Mouse (Mus musculus): ENCODE results near the gene Kcnh7.

Kcnh7 gene

DNA sequence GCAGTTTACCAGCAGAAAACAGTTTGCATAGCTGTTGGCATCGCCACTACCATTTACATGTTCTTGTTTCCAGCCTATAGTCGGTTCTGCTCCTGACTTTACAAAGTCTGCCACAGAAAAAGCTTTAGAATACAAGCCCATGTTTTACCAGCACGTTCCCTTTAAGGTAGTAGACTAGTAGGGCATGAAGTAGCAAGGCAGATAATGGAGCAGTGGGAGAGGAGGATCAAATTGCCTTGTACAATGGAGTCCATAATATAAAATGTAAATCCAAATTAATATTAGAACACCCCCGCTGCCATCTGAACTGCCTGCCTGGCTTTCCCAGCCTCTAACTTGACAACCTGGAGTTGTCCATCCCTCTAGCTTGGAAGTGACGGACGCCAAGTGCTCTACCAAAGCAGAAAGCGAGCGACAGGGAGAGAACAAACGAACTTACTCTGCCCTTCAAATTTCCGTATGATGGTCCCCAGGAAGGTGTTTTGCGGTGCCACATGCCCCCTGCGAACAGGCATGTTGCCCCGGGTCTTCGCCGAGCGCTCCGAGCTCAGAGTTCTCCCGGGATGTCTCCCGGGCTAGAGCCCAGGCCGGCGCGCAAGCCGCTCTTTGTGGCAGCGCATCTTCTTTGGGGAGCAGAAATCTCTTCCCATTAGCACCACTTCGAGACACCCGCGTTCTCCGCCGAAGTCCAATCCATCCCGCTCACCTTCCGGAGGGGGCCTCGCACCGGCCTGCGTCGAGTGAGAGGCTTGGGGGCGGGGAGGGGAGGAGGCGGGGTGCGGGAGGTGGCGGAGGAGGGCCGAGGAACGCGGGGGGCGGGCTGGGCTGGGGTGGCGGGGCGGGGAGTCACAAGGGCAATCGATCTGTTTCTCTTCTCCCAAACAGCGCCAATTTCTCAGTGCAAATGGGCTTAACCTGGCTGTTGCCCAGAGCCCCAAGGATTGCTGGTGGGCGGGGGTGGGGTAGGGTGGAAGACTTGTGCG lies at the start of gene Kcnh7:
Gene Kcnh7, minus strand, starts transcription at position 725 of the 983 bp plus-strand sequence.
- DNase-seq (ENCODE audit: low spot score), result peak; percentile 4

DNA sequence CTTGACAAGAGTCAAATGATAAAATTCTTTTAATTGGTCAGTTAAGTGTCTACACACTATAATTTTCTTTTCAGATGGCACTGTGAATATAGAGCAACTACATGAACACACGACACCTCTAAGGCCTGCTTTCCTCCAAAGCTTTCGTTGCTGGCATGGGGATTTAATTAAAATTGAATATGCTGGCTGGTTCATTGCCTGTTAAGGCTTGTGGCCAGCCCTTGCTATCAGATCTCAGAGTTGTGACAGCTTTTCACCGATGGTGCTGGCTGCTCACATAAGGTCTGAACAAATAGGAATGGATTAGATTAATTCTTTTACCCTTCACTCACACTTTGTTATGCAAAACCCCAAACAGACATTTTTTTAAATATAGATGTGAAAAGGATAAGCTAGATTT lies 23.3 kb upstream of the Kcnh7 start:
- DNase-seq (ENCODE audit: low spot score), result no peak

DNA sequence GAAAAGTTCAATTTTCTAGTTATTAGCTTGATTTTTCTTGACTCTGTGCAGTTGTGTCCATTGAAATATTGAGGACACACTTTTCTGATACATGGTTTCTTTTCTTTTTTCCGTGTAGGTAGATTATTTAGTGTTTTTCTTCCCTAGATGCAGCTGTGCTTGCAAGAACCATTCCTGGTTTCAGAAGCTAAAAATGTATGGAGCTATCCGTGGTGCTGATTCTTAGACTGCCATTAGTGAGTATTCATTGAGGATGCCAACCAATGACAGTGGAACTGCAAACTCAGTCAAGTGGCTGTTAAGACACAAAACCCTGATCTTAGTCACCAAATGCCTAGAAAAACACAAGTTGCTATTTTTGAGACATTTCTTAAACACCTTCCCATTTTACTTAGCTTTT lies 1.9 kb upstream of the Kcnh7 start:
- peak; percentile 6 for DNase-seq (ENCODE audit: low spot score)

DNA sequence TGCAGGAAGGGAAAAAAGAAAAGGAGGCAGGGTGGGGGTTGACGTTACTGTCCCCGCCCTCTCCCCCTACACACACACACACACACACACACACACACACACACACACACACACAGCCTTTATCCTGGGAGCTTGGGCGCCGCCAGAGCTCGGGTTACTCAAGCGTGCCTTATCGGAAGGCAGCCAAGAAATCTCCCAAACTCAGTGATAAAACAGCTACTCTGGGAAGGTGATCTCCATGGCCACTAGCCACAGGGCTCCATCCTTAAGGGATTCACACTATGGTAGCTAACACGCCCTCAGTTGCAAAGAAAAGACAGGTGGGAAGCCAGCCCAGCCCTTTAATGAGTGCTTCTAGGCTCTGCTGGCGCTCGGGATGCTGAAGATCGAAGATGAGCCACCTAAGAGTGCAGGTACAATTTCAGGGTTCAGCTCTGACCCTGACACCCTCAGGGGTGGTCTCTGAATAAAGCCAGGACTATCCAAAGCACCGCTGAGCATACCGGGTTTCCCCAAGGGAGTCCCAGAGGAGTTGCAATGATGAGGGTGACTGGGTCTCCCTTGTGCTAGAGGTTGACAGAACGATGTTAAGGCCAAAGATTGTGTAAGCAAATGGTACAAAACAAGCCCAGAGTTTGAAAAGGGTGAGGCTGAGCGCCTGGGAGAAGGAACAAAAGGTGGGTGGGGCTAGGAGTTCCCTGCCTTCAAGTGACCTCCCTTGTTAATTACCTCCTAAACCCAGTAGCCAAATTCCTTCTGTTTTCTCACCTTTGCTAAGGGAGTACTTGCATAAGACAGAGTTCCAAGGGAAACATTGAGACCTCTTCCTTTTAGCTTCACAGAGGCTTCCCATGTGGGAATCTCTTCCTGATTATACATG lies 704 bp upstream of the Kcnh7 start:
- DNase-seq (ENCODE audit: low spot score), result peak; percentile 3

DNA sequence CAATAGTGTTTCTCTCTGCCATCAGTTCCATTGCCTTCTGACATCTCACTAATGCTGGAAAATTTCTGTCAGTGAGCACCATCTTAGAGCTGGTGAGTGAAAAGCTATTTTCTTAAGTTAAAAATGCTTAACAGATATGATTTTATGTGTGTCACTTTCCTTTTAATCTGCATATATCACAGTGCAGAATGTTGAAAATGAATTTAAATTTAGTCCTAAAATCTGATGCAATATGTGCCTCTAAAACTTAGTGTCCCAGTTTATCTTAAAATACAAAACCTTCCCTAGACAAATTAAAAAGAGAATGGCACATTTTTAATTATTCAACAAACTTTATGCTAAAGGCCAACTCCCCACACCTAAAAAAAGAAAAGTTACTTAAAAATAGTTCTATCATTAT lies 30.4 kb downstream of the Kcnh7 start:
- DNase-seq (ENCODE audit: low spot score), result no peak

DNA sequence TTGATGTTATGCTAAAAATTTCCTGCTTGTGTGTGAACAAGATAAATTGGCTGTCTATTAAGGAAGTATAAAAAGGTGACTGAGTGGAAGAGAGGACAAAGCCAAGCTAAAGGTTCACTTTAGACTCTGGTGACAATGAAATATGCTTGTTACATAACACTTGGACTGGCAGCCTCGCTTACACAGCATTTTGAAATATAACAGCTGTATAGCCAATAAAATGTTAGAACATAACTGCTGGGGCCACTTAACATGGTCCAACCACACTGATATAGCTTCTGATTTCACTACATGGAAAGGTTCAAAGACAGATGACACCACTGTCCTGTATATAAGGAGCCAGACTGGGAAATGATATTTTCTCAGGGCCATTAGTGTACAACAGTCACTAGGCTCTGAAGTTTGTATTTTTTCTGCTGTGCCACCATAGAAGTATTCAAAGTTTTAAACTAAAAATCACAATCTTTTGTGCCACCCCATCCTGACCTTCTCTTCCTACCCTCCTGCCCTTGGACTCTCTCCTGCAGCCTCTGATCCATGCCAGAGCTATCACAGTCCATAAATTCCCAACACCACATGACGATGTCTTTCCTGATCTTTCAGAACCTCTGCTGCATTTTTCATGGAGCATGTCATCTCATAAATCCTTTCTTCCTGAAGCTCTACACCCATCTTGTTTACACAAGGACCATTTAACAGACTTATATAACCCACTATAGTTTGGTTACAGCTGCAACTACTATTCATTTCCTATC lies 56.1 kb downstream of the Kcnh7 start:
- DNase-seq (ENCODE audit: low spot score), result no peak

DNA sequence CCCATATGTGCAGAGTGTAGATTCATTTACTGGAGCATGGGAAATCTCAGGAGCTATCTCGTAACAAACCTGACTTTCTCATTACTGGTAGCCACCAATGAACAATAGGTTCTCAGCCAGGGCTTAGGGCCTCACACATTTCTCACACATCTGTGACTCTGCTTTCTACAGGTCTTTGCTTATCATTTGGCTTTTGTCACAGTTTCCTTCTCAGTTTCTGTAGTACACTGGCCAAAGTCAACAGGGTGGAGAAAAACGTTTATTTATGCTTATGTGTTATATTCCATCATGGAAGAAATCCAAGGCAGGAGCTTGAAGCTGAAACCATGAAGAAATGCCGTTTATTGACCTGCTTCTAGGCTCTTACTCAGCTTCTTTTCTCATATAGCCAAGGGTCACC lies 63.8 kb downstream of the Kcnh7 start:
- no peak for DNase-seq (ENCODE audit: low spot score)

DNA sequence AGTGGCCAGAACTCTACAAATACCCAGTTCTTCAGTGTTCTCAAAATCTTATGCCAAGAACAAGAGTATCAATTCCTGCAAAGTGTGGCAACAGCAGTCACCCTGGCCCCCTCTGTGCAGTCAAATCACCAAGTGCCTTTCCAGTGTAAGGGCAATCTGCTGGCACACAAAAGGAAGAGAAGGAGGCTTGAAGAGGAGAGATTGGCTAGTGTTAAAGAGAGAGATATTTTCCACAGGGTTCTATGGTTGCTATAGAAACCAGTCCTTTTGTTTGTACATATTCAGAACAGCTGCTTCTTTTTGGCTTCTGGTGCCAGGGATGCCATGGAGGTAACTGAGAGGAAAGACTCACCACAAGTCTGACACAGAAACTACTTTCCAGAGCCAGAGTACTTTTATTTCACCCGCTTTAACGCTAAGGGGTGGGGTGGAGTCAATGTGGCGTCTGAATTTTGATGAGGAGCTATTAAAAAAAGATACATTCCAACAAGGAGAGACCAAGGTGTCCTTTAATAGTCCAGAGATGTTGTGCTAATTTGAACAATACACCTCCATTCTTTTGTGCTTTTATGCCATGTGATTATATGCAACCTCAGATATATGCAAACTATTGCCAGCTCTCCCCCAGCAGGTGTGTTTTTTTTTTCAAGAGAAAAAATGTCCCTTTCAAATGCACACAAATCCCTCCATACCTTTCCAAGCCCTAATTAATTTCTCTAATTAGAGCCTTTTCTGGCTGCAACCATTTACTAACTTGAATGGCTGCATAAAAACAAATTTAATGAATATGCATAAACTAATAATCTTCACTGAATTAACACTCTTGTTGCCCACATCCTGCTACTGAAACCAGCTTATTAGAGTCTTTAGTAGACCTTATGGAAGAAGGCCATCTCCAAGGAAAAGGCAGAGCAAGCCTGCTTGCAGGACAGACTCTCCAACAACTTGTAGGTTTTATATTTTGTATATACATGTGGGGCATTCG lies 66.6 kb downstream of the Kcnh7 start:
- no peak for DNase-seq (ENCODE audit: low spot score)

DNA sequence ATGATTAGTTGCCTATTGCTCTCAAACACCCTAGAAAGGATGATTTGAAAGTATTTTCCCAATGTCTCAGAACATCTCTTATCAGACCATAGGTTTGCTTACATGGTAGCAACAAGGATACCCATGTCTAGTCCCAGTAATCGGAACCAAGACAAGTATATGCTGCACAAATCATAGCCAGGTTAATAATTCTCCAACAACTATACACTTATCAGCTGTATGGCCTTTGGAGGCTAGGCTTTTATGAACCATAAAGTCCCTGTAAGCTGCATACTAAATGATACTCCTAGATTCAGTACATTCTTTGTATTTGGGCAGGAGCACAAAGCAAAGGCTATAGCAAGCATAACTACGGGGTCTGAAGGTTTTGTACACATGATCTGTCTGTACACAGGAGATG lies 78.1 kb downstream of the Kcnh7 start:
- DNase-seq (ENCODE audit: low spot score), result no peak

DNA sequence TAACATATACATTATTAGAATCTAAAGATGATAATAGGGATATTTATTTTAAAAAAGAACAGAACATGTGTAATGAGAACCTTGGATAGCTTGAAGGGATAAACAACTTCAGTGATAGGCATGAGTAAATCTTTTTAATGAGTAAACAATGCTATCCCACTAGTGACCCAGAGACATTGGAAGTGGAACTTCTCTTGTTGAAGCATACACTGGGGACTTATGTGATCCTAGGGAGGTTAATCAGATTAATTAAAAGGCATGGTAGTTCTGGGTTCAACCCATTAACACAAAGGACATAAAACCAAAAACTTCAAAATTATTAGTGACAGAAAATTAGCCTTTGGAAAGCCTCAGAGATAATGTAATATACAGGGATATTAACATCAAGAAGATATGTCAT lies 84.4 kb downstream of the Kcnh7 start:
- no peak for DNase-seq (ENCODE audit: low spot score)

DNA sequence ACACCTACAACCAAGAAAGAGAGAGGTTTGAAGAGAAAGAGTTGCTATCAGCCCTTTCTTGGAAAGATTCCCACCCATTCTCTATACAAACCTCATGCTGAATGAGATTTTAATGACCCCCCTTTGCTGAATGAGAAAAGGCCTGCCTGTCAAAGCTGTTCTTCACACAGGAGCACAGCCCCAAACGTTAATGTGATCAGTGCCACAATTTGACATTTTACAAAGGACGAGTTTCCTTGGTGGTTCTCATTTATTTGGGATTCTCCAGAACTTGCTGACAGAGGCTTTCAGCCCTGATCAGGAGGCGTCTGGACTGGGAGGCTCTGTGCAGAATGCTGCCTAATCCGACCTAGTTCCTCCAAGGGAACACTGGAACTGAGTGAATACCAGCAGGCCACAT lies 92.3 kb downstream of the Kcnh7 start:
- DNase-seq (ENCODE audit: low spot score), result no peak

DNA sequence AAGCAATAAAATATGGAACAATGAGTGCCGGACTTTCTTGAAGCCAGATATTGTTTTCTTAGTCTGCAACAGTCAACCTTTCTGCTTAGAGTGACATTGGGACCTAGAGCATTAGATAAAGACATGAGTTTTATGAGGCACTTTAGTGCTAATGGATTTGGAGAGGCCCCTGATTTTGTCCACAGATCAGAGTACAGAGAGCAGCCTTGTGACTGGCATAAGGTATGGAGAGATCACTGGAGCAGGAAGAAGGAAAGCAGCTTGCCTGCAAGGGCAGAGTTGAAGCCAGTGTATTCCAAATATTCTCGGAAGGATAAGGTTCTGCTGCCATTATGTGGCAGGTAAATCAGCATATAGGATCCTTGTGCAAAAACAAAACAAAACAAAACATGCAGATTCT lies 93.6 kb downstream of the Kcnh7 start:
- no peak for DNase-seq (ENCODE audit: low spot score)

DNA sequence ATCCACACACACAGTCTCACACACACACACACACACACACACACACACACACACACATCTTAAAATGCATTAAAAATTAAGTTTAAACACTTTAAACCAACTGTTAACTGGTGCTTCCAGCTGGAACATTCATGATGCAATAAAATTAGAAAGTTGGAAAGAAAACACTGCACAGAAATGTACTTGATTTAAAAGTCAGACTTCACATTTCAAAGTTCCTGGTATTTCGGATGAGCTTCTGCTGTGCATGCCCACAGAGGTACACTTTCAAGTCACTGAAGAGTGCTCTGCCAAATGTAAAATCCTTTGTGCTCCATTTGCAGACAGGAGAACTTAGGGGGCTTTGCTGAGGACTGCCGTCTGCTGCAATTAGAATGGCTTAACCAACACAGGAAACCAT lies 125.7 kb downstream of the Kcnh7 start:
- DNase-seq (ENCODE audit: low spot score), result no peak

DNA sequence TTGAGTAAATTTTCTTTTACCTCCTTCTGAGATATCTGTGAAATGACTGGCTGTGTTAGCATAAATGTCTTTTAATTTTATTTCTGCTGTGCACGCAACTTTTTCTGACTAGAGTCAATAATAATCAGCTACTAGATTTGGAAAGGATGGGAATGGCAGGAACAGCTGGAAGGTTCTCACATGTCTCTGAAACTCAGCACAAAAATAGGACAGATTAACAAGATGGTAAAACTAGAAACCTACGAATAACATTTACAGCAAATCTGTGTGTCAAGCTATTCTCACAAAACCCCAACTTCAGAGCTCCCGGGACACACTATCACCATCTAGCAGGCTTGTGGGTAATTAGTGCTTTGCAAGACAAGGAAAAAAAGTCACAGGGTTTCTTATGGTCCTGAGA lies 134.2 kb downstream of the Kcnh7 start:
- DNase-seq (ENCODE audit: low spot score), result no peak

DNA sequence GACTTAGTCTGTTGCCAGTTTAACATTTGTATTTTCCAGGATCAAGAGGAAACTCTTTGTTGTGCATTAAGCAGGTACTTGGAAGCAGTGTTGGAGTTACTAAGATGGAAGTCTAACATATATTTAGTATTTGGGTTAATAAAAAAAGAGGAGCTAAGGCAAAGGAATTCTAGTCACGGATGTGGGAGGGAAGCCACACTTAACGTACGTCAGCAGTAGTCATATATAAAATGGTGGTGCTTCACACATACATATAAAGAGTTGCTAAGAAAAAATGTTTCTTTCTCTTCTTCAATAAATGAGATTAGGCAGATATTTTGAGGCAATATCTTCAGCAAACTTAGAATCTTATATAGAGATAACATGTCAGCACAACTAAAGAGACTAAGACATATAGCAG lies 144.4 kb downstream of the Kcnh7 start:
- DNase-seq (ENCODE audit: low spot score), result no peak

DNA sequence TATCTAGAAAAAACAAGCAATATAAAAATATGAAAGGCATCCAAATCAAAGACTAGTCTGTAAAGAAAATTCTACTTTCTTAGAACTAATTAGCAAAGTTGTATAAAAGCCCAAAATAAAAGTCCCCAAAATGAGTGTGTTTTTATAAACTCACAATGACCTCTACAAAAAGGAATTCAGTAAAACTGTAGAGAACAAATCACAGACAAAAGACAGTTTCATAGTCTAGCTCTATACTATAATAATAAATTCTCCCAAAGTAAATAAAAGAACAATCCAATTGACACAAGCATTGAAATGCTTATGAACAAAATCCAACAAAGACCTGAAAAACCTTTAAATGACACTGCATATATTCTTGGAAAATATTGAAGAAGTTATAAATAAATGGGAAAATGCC lies 169.2 kb downstream of the Kcnh7 start:
- DNase-seq (ENCODE audit: low spot score), result no peak

DNA sequence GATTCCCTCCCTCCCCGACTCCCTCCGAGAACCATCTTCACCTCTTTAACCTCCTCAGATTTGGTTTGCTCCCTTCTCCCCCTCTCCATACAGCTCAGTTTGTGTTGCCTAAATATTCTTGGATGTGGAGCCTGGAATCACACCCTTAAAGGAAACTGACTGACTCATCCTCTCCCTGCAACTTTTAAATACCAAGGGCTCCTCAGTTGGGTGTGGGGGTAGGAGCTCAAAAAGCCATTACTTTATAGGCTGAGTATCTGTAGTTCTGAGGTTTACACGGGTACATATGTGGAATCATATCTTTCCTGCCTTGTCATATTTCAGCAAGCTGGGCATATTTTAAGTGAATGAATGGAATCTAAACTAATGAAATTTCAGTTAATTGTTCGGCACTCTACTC lies 174.9 kb downstream of the Kcnh7 start:
- DNase-seq (ENCODE audit: low spot score), result no peak

DNA sequence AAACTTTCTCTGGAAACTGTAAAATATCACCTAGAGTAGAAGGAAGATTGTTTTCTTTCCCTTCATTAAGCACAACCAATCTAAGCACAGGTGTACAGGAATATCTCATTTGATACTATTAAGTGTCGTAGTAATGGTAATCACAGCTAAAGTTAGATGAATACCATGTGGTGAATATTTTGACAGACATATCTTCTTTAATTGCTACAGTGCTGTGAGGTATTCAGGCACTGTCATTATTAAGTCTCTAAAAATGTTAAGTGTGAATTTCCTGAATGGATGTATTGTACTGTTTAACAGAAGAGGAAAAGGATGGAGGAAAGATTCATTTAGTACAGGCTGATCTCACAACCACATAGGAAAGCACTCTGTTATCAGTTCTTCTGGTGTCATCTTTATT lies 181.3 kb downstream of the Kcnh7 start:
- DNase-seq (ENCODE audit: low spot score), result no peak

DNA sequence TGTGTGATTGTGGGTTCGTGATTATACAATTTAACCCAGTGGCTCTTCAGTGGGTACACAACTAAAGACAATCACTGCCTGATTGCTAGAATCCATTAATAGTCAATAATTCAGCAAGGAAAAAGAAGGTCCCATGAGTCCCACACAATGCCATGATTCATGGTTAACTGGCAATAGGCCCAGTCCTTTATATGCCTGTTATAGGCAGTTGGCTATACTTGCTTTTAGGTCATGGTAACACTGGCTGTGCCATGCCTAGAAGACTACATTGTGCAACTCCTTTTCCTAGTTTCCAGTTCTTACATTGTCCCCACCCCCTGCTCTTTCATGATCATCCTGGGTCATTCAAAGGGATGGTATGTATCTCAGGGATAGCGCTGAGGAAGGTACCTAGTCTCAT lies 186.4 kb downstream of the Kcnh7 start:
- DNase-seq (ENCODE audit: low spot score), result no peak

DNA sequence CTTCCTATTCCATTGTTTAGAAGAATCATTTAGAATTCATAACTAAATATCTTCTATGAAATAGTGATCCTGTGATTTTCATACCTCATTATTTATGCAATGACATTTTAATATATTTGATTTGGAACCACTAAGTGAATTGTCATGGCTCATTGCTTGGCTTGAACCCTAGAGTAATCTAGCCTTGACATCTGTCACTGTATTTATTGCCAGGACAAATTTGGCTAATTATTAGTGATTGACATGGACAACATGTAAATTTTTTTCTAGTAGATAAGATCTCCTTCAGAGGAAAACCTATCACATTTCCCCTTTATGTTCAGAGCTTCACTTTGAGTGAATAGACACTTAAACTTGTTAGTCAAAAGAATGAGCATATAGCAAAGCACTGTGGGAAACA lies 195.5 kb downstream of the Kcnh7 start:
- DNase-seq (ENCODE audit: low spot score), result no peak

DNA sequence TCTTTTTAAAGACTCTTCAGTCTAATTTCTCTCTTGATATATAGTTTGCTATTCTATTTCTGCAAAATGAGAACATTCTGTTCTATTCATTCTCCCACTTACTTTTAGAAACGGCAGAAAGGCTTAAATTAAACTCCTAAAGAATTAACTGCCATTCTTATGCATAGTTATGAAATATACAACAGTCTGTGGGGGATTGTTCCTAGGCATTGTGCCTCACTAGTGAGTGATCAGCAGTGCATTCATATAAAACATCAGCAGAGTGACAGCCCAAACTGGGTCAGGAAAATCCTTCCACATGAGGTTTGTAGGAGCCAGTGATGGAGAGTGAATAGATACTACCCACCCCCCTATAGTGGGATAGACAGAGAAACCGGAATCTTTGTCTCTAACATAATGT lies 200.2 kb downstream of the Kcnh7 start:
- no peak for DNase-seq (ENCODE audit: low spot score)
